Mouse (Mus musculus) forebrain, embryonic 13.5 days (tissue): ENCODE data around the gene Ccdc86. TPM values are rescaled to one million over a fixed set of nuclear protein-coding genes. Genes with fewer than 3 reads are reported as not detected.

Source experiments
- ATAC-seq: fragments of 200-750 bp; cut with Nextera tagmentation; 2 replicates; pipeline ENCODE4 v1.8.0; 2017
- H3K27ac ChIP-seq: fragments of 300-500 bp; sonication (generic); 2 replicates; pipeline ENCODE4 v1.5.1; 2015; ENCODE audit warnings: inconsistent platforms, mild to moderate bottlenecking, moderate library complexity
- H3K27me3 ChIP-seq: fragments of 300-500 bp; sonication (generic); 2 replicates; pipeline ENCODE4 v1.6.1; 2015; ENCODE audit warnings: mild to moderate bottlenecking, inconsistent platforms
- H3K36me3 ChIP-seq: fragments of 300-500 bp; sonication (generic); 2 replicates; pipeline ENCODE4 v1.6.1; 2015; ENCODE audit warnings: mild to moderate bottlenecking, inconsistent platforms; ENCODE audit not compliant: poor library complexity, severe bottlenecking
- H3K4me1 ChIP-seq: fragments of 300-500 bp; sonication (generic); 2 replicates; pipeline ENCODE4 v1.6.1; 2015; ENCODE audit warnings: inconsistent platforms
- H3K4me2 ChIP-seq: fragments of 300-500 bp; sonication (generic); 2 replicates; pipeline ENCODE4 v1.6.1; 2015; ENCODE audit warnings: inconsistent platforms, mild to moderate bottlenecking, moderate library complexity
- H3K4me3 ChIP-seq: fragments of 300-500 bp; sonication (generic); 2 replicates; pipeline ENCODE4 v1.5.1; 2015; ENCODE audit warnings: mild to moderate bottlenecking, inconsistent platforms
- H3K9ac ChIP-seq: fragments of 300-500 bp; sonication (generic); 2 replicates; pipeline ENCODE4 v1.6.1; 2015; ENCODE audit warnings: mild to moderate bottlenecking, inconsistent platforms
- H3K9me3 ChIP-seq: fragments of 300-500 bp; sonication (generic); replicated peaks from 2 replicates; pipeline ENCODE4 v1.6.1; 2016; ENCODE audit warnings: inconsistent platforms
- WGBS: fragments of 180-500 bp; shearing (Covaris S2); methylation state at CpG from one replicate; pipeline ENCODE4 v1.1.7; 2015; 5-methylcytosine and 5-hydroxymethylcytosine counted together
- polyA plus RNA-seq: library from polyadenylated mRNA; unstranded; fragments of >200 nt; fragmentation: Nextera tagmentation; extraction: Ambion mirVana; gene quantifications from 2 replicates; pipeline ENCODE4 v1.2.1, GENCODE M21; 2015

Gene Ccdc86
- polyA plus RNA-seq, 1 experiment from 2014 or later = 21.2 TPM

GRCm38 (mm10) chr19:10901046-10901445 is 48.0 kb downstream of the Ccdc86 start:
- no peaks in the 10 kb centered on the region for H3K9me3 ChIP-seq
- H3K36me3 ChIP-seq = peaks cover 90% of the 10 kb centered on the region
- H3K4me1 ChIP-seq = peaks cover 15% of the 10 kb centered on the region
- no peaks in the 10 kb centered on the region for H3K27me3 ChIP-seq
- no peak overlapping the region for H3K4me3 ChIP-seq
- H3K9ac ChIP-seq = no peak overlapping the region
- WGBS = 93% methylated on average over 5 of the region's 5 CpGs
- H3K27ac ChIP-seq = no peak overlapping the region
- ATAC-seq = no peak
- no peak overlapping the region for H3K4me2 ChIP-seq

DNA sequence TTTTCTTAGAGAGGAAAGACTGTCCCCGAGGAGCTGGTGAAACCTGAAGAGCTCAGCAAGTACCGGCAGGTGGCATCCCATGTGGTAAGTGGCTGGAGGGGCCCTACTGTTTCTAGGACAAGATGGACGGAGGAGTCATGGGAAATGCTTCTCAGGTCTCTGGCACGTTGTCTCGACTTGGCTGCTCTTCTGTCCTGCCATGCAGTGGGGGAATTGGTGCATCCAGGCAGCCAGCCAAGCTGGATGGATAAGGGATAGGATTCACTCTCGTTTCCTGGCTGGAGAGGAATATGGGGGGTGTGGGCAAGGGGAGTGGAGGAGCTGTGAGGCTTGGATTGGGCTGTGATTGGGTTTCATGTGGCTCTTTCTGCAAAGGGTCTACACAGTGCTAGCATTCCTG is 48.8 kb downstream of the Ccdc86 start:
- Histone ChIP-seq H3K9me3 (no peaks in the 10 kb centered on the region), H3K9ac (no peak overlapping the region), H3K27ac (no peak overlapping the region), H3K27me3 (no peaks in the 10 kb centered on the region), H3K36me3 (peaks cover 82% of the 10 kb centered on the region), H3K4me2 (no peak overlapping the region), H3K4me1 (peaks cover 19% of the 10 kb centered on the region), H3K4me3 (no peak overlapping the region)
- ATAC-seq = no peak
- 84% methylated on average over 6 of the region's 6 CpGs for WGBS

DNA sequence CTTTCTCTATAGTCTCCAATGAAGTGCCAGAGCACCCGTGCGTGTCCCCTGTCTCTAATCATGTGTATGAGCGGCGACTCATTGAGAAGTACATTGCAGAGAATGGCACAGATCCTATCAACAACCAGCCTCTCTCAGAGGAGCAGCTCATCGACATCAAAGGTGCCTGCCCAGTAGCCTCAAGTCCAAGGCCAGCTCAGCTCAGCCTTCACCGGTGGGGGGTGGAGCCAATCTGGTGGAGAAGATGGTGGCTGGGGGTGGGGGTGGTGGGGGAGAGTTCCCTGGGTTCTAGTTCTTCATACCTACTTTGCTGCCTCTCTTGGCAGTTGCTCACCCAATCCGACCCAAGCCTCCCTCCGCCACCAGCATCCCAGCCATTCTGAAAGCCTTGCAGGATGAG is 51.6 kb downstream of the Ccdc86 start:
- Histone ChIP-seq H3K36me3 (peaks cover 54% of the 10 kb centered on the region), H3K4me1 (peaks cover 23% of the 10 kb centered on the region), H3K9ac (no peak overlapping the region), H3K9me3 (no peaks in the 10 kb centered on the region), H3K4me3 (no peak overlapping the region), H3K4me2 (no peak overlapping the region; the same call in 1 of the 2 replicates), H3K27me3 (no peaks in the 10 kb centered on the region), H3K27ac (no peak overlapping the region)
- 88% methylated on average over 8 of the region's 8 CpGs for WGBS
- no peak for ATAC-seq

DNA sequence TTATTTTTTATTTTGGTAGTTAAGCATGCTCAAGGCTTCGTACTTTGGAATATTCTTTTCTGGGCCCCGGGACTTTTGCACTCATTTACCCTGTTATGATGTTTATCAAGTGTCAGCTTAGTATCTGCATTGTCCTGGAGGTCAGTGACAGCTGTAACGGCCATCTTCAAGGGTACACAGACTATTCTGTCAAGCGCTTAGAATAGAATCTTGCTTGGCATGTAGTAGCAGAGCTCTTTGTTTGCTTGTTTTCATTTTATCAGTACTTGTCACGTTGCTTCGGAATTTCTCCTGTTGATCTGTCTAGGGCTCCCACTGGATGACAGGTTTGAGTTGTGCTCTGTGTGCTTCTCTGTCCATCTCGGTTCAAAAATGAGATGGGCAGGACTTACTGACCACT is 52.2 kb downstream of the Ccdc86 start:
- Histone ChIP-seq H3K9me3 (no peaks in the 10 kb centered on the region), H3K4me2 (peak overlapping the region; percentile 89), H3K9ac (peak overlapping the region; percentile 94), H3K27me3 (no peaks in the 10 kb centered on the region), H3K27ac (no peak overlapping the region), H3K4me1 (peaks cover 23% of the 10 kb centered on the region), H3K36me3 (peaks cover 48% of the 10 kb centered on the region), H3K4me3 (peak overlapping the region; percentile 90)
- WGBS = 87% methylated on average over 7 of the region's 7 CpGs
- ATAC-seq = no peak

DNA sequence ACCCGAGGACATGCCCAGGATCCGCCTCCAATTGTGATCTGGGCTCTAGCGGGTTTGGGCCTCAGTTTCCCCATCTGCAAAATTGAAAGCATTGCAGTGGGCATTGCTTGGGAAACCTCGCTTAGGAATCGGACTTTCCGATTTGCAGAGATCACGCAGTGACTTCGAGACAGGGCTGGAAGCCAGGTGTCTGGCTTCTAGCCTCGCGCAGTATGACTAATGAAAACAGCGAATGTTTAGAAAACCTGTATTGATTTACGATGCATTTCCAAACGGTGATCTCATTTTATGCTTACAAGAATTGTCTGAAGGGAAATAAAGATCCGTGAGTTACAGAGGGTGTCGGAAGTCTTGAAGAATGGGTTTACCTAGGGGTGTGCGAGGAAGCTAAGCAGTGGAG is 53.4 kb downstream of the Ccdc86 start:
- ATAC-seq = no peak
- Histone ChIP-seq H3K9ac (peak overlapping the region; percentile 94), H3K27me3 (no peaks in the 10 kb centered on the region), H3K4me1 (peaks cover 23% of the 10 kb centered on the region), H3K9me3 (no peaks in the 10 kb centered on the region), H3K4me3 (peak overlapping the region; percentile 90), H3K27ac (peak overlapping the region; percentile 92), H3K36me3 (peaks cover 36% of the 10 kb centered on the region), H3K4me2 (peak overlapping the region; percentile 89)
- WGBS = 2% methylated on average over 16 of the region's 16 CpGs

- Histone ChIP-seq H3K9me3 (no peaks in the 10 kb centered on the region), H3K27me3 (no peaks in the 10 kb centered on the region), H3K36me3 (peaks cover 30% of the 10 kb centered on the region), H3K9ac (peak within 1 kb of the TSS; percentile 94), H3K27ac (peak within 1 kb of the TSS; percentile 92), H3K4me3 (peak within 1 kb of the TSS; percentile 90), H3K4me2 (peak within 1 kb of the TSS; percentile 89), H3K4me1 (peaks cover 23% of the 10 kb centered on the region)
- peak; percentile 97 for ATAC-seq
- WGBS = under 1% methylated on average over 42 of the region's 43 CpGs
Observed at GRCm38 (mm10) chr19:10895016-10895528, 54.0 kb downstream of the Ccdc86 start, which contains the start of gene Prpf19. TSS of gene Prpf19 (plus strand) at chr19:10895231.

- H3K27ac ChIP-seq = no peak overlapping the region
- peaks cover 20% of the 10 kb centered on the region for H3K4me1 ChIP-seq
- H3K4me3 ChIP-seq = no peak overlapping the region
- 87% methylated on average over 3 of the region's 3 CpGs for WGBS
- no peak overlapping the region for H3K9ac ChIP-seq
- peaks cover 1% of the 10 kb centered on the region; the same call in 1 of the 2 replicates for H3K36me3 ChIP-seq
- no peaks in the 10 kb centered on the region for H3K9me3 ChIP-seq
- ATAC-seq = no peak
- H3K4me2 ChIP-seq = no peak overlapping the region
- no peaks in the 10 kb centered on the region for H3K27me3 ChIP-seq
Observed at GRCm38 (mm10) chr19:10892201-10892600, 56.9 kb downstream of the Ccdc86 start.

Other genes starting within 250 kb of the Ccdc86 start
- gene Cd5, start 210.3 kb downstream of the Ccdc86 start, polyA plus RNA-seq = 0.26 TPM in 1 of 2 replicates, not detected in the other
- gene Cd6, start 119.2 kb downstream of the Ccdc86 start, polyA plus RNA-seq = not detected in 2 replicates
- gene Slc15a3, start 109.5 kb downstream of the Ccdc86 start, polyA plus RNA-seq = 0.15 and 0.30 TPM in 2 replicates
- 131 and 135 TPM in 2 replicates for gene Tmem132a, start 79.3 kb downstream of the Ccdc86 start, polyA plus RNA-seq
- 33.6 and 35.6 TPM in 2 replicates for gene Tmem109, start 67.3 kb downstream of the Ccdc86 start, polyA plus RNA-seq
- gene Prpf19, start 54.0 kb downstream of the Ccdc86 start, polyA plus RNA-seq = 45.3 and 50.8 TPM in 2 replicates
- gene Zp1, start 28.6 kb downstream of the Ccdc86 start, polyA plus RNA-seq = not detected in 2 replicates
- 0.06 and 0.17 TPM in 2 replicates for gene Ptgdr2, start 12.1 kb downstream of the Ccdc86 start, polyA plus RNA-seq
- not detected in 2 replicates for gene Ms4a10, start 25.4 kb upstream of the Ccdc86 start, polyA plus RNA-seq
- gene Ms4a15, start 44.0 kb upstream of the Ccdc86 start, polyA plus RNA-seq = not detected in 2 replicates
- not detected in 2 replicates for gene Ms4a18, start 68.8 kb upstream of the Ccdc86 start, polyA plus RNA-seq
- gene Ms4a8a, start 131.8 kb upstream of the Ccdc86 start, polyA plus RNA-seq = not detected in 2 replicates
- gene 1700017D01Rik, start 181.6 kb upstream of the Ccdc86 start, polyA plus RNA-seq = not detected in 2 replicates
- gene 1700025F22Rik, start 216.1 kb upstream of the Ccdc86 start, polyA plus RNA-seq = not detected in 2 replicates
- not detected in 2 replicates for gene Ms4a13, start 247.5 kb upstream of the Ccdc86 start, polyA plus RNA-seq